Mouse (Mus musculus) granulocyte monocyte progenitor cell, adult 5-6 weeks (primary cell): ENCODE measurements at regions not wholly inside any gene's neighbourhood (a gene's known extent, or its start where the extent isn't known, plus 50 kb on each side); places are given as distances from the start of the nearest gene placed in this dataset.
A peak's percentile ranks its signal among the peaks of the same experiment; 100 is the strongest.

Source experiments
- ATAC-seq: replicated peaks from 2 replicates; pipeline ENCODE4 v1.8.0; 2016; ENCODE audit warnings: mild to moderate bottlenecking, moderate TSS enrichment, inconsistent platforms; ENCODE audit not compliant: poor library complexity, severe bottlenecking

DNA sequence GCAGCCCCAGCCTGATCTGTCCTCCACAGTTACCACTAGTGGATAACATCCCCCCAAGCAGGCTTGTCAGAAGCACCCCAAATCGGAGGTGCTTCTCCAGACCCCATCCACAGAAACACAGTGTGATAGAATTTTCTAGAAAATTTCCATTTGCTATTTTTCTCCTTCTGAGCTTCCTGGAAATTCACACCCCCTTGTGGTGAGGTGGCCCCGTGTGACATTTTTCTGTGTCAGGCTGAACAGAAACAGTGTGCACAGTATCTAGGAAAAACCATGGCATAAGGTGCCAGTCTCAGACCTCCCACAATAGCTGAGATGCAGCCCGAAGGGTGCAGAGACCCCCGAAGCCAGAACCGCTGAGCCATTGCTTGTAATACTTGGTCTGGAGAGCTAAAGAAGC is 155.3 kb upstream of the Mvb12b start:
- no peak for ATAC-seq

DNA sequence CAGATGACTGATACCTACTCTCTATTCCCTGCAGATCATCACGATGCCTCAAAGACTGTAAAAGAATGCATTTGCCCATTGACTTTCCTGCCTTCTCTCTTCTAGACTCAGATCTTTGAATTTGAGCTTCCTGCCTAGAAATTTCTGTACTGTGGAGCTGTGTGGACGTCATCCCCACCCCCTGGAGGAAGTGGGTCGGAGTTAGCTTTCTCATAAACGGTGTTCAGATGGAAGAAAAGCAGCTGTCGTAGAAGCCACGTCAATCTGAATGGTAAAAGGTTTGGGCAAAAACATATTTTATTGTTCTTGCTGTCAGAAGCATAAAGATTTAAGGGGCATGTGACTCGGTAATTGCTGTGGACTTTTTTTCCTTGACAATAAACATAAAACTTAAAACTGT is 154.6 kb upstream of the Mvb12b start:
- ATAC-seq: no peak

DNA sequence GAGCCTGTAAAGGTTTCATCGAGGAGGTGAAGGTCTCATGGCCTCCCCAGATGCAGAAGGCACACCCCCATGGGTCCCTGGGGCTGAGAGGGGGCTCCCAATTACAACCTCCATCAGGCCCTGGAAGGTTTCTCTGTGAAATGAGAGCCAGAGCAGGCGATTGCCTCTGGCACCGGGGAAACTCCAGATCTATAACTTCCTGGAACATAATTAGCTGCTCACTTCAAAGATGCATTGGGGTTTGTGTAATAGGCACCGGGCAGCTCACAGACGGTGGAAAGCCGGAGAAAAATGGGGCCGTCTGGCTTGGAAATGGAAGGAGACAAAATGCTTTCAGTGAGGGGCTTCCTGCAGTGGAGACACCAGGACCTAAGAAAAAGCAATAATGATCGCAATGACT is 151.2 kb upstream of the Mvb12b start:
- no peak for ATAC-seq

DNA sequence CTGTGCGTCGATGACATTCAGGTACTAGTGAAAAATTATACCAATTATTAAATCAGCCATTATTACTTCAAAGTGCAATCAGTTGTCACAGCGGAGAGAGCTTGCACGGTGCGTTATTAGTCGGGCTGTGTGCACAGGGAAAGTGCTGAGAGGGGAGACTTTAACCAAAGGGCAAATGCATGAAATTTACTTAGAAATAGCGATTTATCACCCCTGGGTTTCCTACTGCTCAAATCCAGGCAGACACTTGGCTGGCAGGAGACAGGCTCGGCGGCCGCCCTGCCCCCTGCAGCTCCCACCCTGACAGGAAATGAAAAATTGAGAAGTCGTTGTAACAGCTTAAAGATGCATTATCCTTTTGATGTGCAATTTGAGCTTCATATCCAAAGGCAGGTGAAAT is 145.5 kb upstream of the Mvb12b start:
- ATAC-seq: no peak

DNA sequence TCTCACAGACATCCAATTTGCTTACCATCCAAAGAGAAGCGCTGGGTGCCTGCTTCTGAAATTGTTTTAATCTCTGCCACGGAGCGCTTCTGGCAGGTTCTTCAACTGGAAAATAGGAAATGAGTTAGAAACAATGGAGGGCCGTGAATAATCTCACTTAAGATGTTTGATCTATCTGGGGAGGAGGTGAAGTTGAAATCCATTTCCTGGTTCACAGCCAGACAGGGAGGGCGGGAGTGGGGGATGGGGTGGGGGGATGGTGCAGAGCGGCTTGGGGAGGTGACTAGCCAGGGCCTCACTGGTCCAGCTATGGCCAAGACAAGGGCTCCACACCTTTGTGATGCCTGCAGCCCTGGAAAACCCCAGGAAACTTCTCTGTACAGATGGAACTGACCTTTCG is 143.7 kb upstream of the Mvb12b start:
- ATAC-seq: no peak

DNA sequence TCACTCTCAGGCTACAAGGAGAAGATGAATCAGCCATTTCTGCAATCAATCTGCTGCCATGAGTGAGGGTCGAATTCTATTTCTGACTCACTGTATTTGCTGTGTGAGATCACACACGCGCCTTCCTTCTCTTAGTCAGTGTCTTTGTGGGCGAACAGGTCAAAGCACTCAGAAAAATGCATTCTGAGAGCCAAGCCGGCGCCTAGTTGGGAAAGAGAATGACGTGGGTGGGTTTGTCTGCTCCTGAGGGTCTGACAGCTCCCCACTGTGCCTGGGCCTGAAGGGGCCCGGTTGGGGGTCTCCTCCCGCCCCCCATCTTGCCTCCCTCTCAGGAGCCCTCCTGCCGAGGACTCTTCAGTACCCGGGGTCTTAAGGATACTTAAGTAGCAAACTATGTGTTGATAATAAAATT is 143.3 kb upstream of the Mvb12b start:
- no peak for ATAC-seq

DNA sequence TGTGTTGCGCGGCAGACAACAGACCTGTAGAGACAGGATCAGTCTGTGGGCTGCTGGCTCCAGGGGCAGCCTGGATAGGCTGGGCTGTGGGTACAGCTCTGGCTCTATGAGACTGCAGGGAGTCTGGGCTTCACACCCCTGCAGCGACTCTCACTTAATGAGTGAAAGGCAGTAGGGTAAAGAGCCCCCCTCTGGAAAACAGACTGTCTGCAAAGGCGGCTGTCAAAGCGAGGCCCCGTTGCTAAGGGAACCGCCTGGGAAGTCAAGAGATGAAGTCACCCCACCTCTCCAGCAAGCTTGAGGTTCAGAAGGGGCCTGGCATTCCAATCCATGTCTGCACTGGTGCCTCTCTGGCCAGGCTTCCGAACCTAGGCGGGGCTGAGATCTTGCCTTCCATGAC is 139.7 kb upstream of the Mvb12b start:
- no peak for ATAC-seq

DNA sequence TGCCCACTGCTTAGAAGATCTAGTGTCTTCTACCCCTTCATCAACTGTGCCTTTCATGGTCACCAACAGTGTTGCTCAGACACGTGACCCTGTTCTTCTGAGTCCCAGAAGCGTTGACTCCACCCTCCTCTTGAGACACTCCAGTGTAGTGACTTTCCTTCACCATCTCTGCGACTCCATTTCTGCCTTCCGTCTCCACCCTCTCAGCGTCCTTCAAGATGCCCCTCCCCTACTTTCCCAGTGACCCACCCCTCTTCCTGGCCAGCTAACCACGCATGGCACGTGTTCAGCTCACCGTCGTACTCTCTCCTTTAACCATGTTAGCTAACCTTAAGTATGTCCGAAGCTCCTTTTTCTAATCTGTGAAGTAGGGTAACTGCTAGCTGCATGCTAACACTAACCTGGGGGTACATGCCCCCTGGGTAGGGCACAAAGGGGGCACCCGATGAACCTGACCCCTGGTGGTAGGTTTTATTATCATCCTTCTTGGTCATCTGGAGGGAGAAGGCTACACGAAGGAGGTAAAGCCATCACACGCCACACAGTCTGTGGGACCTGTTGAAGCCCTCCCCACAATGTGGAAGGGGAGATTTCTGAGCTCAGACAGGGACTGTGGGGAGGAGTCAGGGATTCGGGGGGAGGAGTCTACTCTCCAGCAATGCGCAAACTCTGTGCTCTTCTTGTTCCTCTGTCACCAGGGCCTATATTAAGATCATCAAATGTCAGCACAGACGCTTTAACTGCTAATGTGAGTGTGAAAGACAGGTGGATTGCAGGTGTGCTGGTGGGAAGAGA is 139.0 kb upstream of the Mvb12b start:
- peak; percentile 42; the same call in 1 of the 2 replicates for ATAC-seq

DNA sequence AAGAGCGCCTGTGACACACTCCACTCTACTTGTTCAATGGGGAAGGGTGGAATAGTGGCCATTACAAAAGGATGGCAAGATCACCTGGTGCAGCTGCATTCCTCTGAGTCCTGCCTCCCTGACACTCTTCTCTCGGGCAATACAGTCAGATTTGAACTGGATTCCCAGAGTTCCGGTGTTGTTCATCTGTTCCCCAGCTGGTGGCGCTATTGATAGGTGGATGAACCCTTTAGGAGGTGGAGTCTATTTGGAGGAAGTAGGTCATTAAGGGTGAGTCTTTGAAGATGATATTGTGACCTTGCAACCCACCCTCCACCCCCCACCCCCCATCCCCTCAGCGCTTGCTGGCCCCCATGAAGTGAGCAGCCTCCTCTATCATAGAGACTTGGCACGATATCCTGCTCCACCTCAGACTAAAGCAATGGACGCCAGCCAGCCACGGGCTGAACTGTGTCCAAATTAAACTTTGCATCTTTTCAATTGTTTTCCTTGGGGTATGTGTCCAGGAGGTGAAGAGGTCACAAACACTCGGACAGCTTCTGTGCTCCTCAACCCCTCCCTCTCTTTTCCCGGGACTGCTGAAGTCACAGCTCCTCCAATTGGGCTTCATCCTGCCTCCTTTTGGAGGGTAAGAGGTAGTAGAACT is 138.1 kb upstream of the Mvb12b start:
- ATAC-seq: peak; percentile 35

DNA sequence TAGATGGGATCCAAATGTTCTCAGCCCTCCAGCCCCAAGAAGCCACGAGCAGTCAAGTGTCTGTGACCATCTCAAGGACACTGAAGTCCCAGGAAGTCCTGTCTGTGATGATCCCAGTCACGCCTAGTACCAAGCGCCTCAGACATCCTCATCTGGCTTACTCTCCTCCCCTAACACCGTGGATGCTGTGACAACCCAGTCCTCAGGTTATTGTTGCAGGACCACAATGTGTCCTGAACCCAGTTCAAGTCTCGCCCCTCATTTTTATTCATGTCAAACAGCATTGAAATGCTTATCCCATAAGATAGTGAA is 129.4 kb upstream of the Mvb12b start:
- no peak for ATAC-seq

DNA sequence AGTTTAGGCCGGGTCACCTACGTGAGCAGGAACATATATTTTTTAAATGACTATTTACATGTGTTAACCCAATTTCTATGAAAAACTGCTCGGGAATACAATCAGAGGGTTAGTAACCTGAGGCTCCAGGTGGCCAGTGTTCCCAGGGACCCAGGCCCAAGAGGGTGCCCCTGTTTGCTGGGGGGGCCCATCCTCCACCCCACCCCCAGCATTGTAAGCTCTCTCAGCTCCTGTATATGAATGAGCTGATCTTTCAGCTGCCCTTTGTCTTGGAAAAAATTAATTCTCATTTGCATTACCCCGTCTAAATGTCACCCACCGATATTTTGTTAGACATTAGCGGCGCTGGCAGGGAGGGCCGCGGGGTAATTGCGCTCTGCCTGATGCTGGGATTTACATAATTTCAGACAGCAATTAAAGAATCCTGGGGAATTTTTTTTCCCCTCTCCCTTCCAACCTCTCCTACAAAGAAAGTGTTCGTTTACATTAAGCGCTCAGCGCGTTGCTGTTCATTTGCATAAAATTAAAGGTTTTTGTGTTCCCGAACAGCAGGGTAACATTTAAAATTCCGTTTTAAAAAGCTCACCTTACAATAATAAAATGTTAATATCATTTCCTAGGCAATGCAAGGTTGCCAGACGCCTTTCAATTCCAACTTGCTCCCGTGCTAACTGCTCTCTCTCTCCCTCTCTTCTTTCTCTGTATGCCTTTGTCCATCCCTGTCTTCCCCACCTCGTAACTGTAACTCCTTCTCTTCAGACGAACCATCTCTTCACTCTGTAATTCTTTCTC is 128.8 kb upstream of the Mvb12b start:
- ATAC-seq: no peak

DNA sequence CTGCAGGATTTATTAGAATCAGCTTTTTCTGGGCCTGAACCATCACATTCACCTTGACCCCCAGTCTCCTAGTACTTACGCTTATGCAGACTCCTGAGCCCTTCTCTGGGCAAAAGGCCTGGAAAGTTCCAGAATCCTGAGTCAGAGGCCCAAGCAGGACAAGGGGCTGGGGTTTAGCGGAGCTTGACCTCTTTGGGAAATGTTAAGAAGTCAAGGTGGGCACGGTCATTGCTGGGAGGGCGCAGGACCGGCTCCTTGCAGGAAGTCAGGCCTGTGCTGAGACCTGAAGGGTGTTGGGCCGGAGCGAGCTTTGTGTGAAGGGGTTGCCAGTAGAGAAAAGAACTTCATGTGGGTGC is 127.9 kb upstream of the Mvb12b start:
- no peak for ATAC-seq

DNA sequence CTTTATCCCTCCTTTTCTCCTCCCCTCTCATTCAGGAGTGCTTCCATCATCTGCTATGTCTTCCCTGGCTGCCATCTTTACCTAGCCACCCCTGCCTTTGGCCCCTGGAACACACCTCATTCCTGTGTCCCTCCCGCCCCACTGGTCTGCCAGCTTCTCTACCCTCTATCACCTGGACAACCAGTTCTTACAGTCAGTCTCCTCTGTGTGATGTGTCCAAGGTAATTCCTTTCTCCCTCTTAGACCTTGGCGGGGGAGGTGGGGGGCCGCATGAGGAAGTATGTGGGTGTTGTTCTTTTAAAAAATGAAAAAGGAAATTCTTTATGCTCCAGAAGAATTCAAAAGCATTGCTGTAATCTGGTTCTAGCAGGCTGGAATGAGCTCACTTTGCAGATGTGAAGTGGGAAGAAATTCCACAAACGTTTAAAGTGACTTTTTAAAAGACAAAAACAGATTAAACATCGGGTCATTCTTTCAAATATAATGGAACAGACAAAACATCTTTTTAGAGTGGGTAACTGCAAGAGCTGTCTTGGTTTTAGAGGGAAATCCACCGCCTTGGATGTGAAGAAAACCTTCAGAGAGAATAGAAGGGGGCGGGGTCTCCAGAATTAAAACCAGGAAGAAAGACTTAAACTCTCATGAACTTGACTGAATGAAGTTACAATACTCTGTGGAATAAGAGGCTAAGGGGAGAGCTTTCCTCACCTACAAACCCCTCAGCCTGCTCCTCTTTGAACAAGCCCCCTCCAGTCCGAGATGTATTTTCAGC is 127.3 kb upstream of the Mvb12b start:
- no peak for ATAC-seq

DNA sequence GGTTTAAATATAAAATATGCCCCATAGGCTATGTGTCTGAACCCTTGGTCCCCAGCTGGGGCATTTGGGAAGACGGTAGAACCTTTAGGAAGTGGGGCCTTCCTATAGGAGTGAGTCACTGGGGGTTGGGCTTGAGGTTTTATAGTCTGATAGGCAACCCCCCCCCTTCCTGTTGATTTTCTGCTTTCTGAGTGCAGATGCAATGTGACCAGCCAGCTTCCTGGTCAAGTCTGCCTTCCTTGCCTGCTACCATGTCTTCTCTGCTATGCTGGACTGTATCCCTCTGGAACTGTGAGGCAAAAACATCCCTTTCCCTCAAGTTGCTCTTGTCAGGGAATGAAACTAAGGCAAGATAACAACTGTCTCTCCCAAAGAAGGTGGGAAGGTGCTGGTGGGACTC is 122.4 kb upstream of the Mvb12b start:
- ATAC-seq: no peak

DNA sequence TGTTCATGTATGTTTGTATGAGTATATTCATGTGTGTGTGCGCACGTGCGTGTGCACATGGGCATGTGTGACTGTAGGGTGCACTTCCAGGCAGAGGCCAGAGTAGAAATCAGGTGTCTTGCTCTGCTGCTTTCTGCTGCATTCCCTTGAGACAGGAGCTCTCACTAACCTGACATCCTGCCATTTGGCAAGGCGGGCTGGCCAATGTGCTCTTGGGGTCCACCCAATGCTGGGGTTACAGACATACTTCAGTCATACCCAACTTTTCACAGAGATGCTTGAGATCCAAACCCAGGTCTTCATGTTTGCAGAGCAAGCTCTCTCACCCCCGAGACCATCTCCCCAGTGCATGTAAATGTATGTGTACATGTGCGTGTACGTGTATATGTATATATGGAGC is 120.2 kb upstream of the Mvb12b start:
- ATAC-seq: no peak

DNA sequence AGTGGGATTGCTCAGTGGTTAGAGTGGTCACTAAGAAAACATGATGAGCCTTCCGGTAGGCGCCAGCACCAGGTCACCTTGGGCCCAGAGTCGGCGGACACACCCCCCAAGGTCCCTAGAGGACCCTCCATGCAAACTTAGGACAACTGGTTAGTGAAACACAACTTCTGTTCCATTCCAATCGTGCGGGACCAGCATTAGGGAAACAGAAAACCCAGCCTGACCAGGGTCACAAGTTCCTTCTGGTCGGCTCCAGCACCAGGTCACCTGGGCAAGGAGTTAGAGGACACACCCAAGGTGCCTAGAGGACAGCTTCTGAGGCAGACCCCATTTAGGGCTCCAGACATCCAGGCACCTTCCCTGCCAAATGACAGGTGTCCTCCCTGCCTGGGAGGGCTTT is 109.4 kb upstream of the Mvb12b start:
- no peak for ATAC-seq

DNA sequence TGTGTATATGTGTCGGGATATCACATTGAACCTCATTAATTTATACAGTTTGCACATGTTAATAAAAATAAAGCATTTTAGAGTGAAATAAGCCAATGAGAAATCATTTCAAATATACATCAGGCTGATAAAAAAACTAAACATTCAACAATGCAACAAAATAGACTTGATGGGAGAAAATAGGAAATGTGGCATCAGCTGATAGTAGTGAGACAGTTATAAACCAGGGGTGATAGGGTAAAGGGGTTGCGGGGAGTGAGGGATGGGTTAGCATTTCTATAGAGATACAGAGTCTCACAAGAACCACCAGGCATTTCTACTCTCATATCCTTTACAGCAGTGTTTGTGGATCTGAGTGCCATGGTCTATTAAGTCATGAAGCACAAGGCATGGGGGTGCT is 108.6 kb upstream of the Mvb12b start:
- ATAC-seq: no peak

DNA sequence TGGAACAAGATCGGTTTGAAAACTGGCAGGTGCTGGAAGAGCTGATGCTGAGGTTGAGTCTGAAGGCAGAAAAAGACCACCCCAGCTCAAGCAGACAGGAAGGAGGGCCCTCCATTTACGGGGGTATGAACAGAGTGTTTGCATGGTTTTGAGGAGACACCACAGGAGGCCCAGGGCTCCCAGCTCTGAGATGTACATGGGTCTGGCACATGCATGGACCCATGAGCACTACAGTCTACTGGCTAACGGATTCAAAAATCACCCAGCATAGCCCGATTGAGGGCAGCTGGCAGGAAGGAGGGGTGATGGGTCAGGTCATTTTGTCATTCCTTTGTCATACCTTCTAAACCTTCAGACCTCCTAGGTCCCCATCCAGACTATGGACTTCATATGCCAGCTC is 103.6 kb upstream of the Mvb12b start:
- ATAC-seq: no peak

DNA sequence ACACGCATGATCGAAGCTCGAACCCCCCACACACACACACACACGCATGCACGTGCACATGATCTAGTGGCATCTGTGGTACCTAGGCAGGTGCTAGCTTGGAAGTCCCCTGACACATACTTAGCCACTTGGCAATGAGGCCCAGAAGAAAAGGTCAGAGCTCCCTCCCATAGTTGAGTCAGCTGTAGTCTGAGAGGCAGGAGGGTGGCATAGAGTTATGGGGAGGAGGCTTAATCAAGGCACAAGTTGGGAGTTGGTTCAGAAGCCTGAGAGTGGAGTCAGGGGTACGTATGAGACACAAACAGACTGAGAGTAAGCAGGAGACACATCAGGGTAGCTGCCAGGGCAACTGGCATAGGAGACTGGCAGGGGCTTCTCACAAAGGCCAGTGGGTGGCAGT is 103.0 kb upstream of the Mvb12b start:
- no peak for ATAC-seq

DNA sequence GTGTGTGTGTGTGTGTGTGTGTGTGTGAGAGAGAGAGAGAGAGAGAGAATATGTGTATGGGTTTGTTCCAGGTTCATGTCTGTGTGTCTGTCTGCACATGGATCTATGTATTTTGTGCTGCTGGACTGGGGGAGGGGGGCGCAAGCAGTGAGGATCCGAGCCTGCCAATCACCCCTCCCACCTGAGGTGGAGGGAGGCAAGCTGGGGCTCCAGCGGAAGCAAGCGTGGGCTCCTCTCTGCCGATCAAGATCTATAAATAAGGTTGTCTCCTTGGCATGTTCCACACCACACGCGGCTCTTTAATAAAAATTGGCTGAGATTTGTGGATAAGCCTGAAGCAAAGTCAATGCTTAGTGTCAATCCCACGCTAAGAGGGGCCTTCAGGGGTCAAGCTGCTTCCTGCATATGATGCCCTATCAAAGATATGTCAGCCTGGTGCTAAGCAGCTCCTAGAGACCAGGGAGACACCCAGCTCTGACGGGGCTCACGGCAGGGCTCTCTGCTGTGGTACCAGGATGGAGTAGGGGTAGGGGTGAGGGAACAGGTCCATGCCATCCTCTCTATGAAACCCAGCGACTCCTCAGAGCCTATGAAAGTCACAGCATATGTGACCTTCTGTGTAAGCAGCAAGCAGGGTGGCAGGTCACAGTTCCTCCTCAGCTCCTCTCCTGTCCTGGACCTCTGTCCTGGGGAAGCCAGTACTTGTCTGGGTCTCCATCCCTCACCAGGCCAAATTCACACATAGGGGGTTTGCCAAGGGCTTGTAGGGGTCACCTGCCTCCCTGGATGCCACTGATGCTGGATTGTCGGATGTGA is 102.0 kb upstream of the Mvb12b start:
- ATAC-seq: no peak
